Mouse (Mus musculus): ENCODE measurements at regions not wholly inside any gene's neighbourhood (a gene's known extent, or its start where the extent isn't known, plus 50 kb on each side); places are given as distances from the start of the nearest gene placed in this dataset.

GRCm38 (mm10) chr2:171737761-171738160 is 305.5 kb downstream of the Cbln4 start:
- no peak overlapping the region for H3K27ac ChIP-seq (ENCODE audit: insufficient read depth, low read length)

GRCm38 (mm10) chr2:171735061-171735490 is 308.2 kb downstream of the Cbln4 start:
- H3K27ac ChIP-seq (ENCODE audit: insufficient read depth, low read length) = no peak overlapping the region
- 0 out of 2 replicates have a peak, but pooled peaks cover 1% of the 10 kb centered on the region for H3K27me3 ChIP-seq (ENCODE audit: control insufficient read depth, insufficient read depth, low read length, poor library complexity, severe bottlenecking)
- H3K9ac ChIP-seq (ENCODE audit: low read depth, poor library complexity, severe bottlenecking) = no peak overlapping the region
- no peak overlapping the region for H3K4me3 ChIP-seq (ENCODE audit: low read depth, low read length)
- H3K4me1 ChIP-seq (ENCODE audit: control insufficient read depth, insufficient read depth, low read length) = no peaks in the 10 kb centered on the region
- H3K36me3 ChIP-seq (ENCODE audit: control insufficient read depth, insufficient read depth, low read length, poor library complexity, severe bottlenecking) = no peaks in the 10 kb centered on the region
- TF ChIP-seq CTCF (IDR thresholded peaks at IDR 0.05; ENCODE audit: low read depth, low read length) = no peak
- no peak for TF ChIP-seq POLR2A (IDR thresholded peaks at IDR 0.05; ENCODE audit: insufficient read depth, low read length)
- no peak for TF ChIP-seq EP300 (IDR thresholded peaks at IDR 0.05; ENCODE audit: insufficient read depth, low read depth, low read length)
- no peaks in the 10 kb centered on the region for H3K9me3 ChIP-seq (replicated peaks; ENCODE audit: control insufficient read depth, insufficient read depth, low read length, poor library complexity, severe bottlenecking)

More at GRCm38 (mm10) chr2:171737761-171738160, 305.5 kb downstream of the Cbln4 start:
- Histone ChIP-seq H3K9me3 (replicated peaks; ENCODE audit: control insufficient read depth, insufficient read depth, low read length, poor library complexity, severe bottlenecking) (no peaks in the 10 kb centered on the region), H3K36me3 (ENCODE audit: control insufficient read depth, insufficient read depth, low read length, poor library complexity, severe bottlenecking) (no peaks in the 10 kb centered on the region), H3K4me1 (ENCODE audit: control insufficient read depth, insufficient read depth, low read length) (no peaks in the 10 kb centered on the region), H3K9ac (ENCODE audit: low read depth, poor library complexity, severe bottlenecking) (no peak overlapping the region), H3K27me3 (ENCODE audit: control insufficient read depth, insufficient read depth, low read length, poor library complexity, severe bottlenecking) (0 out of 2 replicates have a peak, but pooled peaks cover 1% of the 10 kb centered on the region), H3K4me3 (ENCODE audit: low read depth, low read length) (no peak overlapping the region)
- TF ChIP-seq EP300 (IDR thresholded peaks at IDR 0.05; ENCODE audit: insufficient read depth, low read depth, low read length) = no peak
- TF ChIP-seq POLR2A (IDR thresholded peaks at IDR 0.05; ENCODE audit: insufficient read depth, low read length) = no peak
- TF ChIP-seq CTCF (IDR thresholded peaks at IDR 0.05; ENCODE audit: low read depth, low read length) = no peak

GRCm38 (mm10) chr2:171734634-171734987 is 308.7 kb downstream of the Cbln4 start:
- Histone ChIP-seq H3K4me3 (ENCODE audit: low read depth, low read length) (no peak overlapping the region), H3K4me1 (ENCODE audit: control insufficient read depth, insufficient read depth, low read length) (no peaks in the 10 kb centered on the region), H3K9me3 (replicated peaks; ENCODE audit: control insufficient read depth, insufficient read depth, low read length, poor library complexity, severe bottlenecking) (no peaks in the 10 kb centered on the region), H3K9ac (ENCODE audit: low read depth, poor library complexity, severe bottlenecking) (no peak overlapping the region), H3K27me3 (ENCODE audit: control insufficient read depth, insufficient read depth, low read length, poor library complexity, severe bottlenecking) (0 out of 2 replicates have a peak, but pooled peaks cover 1% of the 10 kb centered on the region), H3K36me3 (ENCODE audit: control insufficient read depth, insufficient read depth, low read length, poor library complexity, severe bottlenecking) (no peaks in the 10 kb centered on the region), H3K27ac (ENCODE audit: insufficient read depth, low read length) (no peak overlapping the region)
- TF ChIP-seq CTCF (IDR thresholded peaks at IDR 0.05; ENCODE audit: low read depth, low read length) (no peak), POLR2A (IDR thresholded peaks at IDR 0.05; ENCODE audit: insufficient read depth, low read length) (no peak), EP300 (IDR thresholded peaks at IDR 0.05; ENCODE audit: insufficient read depth, low read depth, low read length) (no peak)

- no peak for TF ChIP-seq EP300 (IDR thresholded peaks at IDR 0.05; ENCODE audit: insufficient read depth, low read depth, low read length)
- TF ChIP-seq POLR2A (IDR thresholded peaks at IDR 0.05; ENCODE audit: insufficient read depth, low read length) = no peak
- no peak for TF ChIP-seq CTCF (IDR thresholded peaks at IDR 0.05; ENCODE audit: low read depth, low read length)
- Histone ChIP-seq H3K9ac (ENCODE audit: low read depth, poor library complexity, severe bottlenecking) (no peak overlapping the region), H3K4me3 (ENCODE audit: low read depth, low read length) (no peak overlapping the region), H3K27ac (ENCODE audit: insufficient read depth, low read length) (no peak overlapping the region), H3K9me3 (replicated peaks; ENCODE audit: control insufficient read depth, insufficient read depth, low read length, poor library complexity, severe bottlenecking) (no peaks in the 10 kb centered on the region), H3K27me3 (ENCODE audit: control insufficient read depth, insufficient read depth, low read length, poor library complexity, severe bottlenecking) (no peaks in the 10 kb centered on the region), H3K4me1 (ENCODE audit: control insufficient read depth, insufficient read depth, low read length) (no peaks in the 10 kb centered on the region), H3K36me3 (ENCODE audit: control insufficient read depth, insufficient read depth, low read length, poor library complexity, severe bottlenecking) (no peaks in the 10 kb centered on the region)
These were observed 309.2 kb downstream of the Cbln4 start for GRCm38 (mm10) chr2:171733965-171734633.

- TF ChIP-seq EP300 (IDR thresholded peaks at IDR 0.05; ENCODE audit: insufficient read depth, low read depth, low read length) (no peak), POLR2A (IDR thresholded peaks at IDR 0.05; ENCODE audit: insufficient read depth, low read length) (no peak), CTCF (IDR thresholded peaks at IDR 0.05; ENCODE audit: low read depth, low read length) (no peak)
- Histone ChIP-seq H3K27me3 (ENCODE audit: control insufficient read depth, insufficient read depth, low read length, poor library complexity, severe bottlenecking) (no peaks in the 10 kb centered on the region), H3K9ac (ENCODE audit: low read depth, poor library complexity, severe bottlenecking) (no peak overlapping the region), H3K27ac (ENCODE audit: insufficient read depth, low read length) (no peak overlapping the region), H3K4me3 (ENCODE audit: low read depth, low read length) (no peak overlapping the region), H3K4me1 (ENCODE audit: control insufficient read depth, insufficient read depth, low read length) (no peaks in the 10 kb centered on the region), H3K36me3 (ENCODE audit: control insufficient read depth, insufficient read depth, low read length, poor library complexity, severe bottlenecking) (no peaks in the 10 kb centered on the region), H3K9me3 (replicated peaks; ENCODE audit: control insufficient read depth, insufficient read depth, low read length, poor library complexity, severe bottlenecking) (peaks cover 6% of the 10 kb centered on the region; the same call in 1 of the 2 replicates)
These were observed 324.0 kb downstream of the Cbln4 start for GRCm38 (mm10) chr2:171719269-171719668.

GRCm38 (mm10) chr2:171718855-171719254 is 324.4 kb downstream of the Cbln4 start:
- H3K27me3 ChIP-seq (ENCODE audit: control insufficient read depth, insufficient read depth, low read length, poor library complexity, severe bottlenecking) = no peaks in the 10 kb centered on the region
- no peak overlapping the region for H3K27ac ChIP-seq (ENCODE audit: insufficient read depth, low read length)
- no peaks in the 10 kb centered on the region for H3K36me3 ChIP-seq (ENCODE audit: control insufficient read depth, insufficient read depth, low read length, poor library complexity, severe bottlenecking)
- H3K9ac ChIP-seq (ENCODE audit: low read depth, poor library complexity, severe bottlenecking) = no peak overlapping the region
- peaks cover 7% of the 10 kb centered on the region; the same call in 1 of the 2 replicates for H3K9me3 ChIP-seq (replicated peaks; ENCODE audit: control insufficient read depth, insufficient read depth, low read length, poor library complexity, severe bottlenecking)
- TF ChIP-seq EP300 (IDR thresholded peaks at IDR 0.05; ENCODE audit: insufficient read depth, low read depth, low read length) (no peak), POLR2A (IDR thresholded peaks at IDR 0.05; ENCODE audit: insufficient read depth, low read length) (no peak), CTCF (IDR thresholded peaks at IDR 0.05; ENCODE audit: low read depth, low read length) (no peak)
- no peak overlapping the region for H3K4me3 ChIP-seq (ENCODE audit: low read depth, low read length)
- no peaks in the 10 kb centered on the region for H3K4me1 ChIP-seq (ENCODE audit: control insufficient read depth, insufficient read depth, low read length)

Data from ES-Bruce4 (cell line).